Mouse (Mus musculus) liver, embryonic 14.5 days (tissue): Measurements from ENCODE around the gene Spag9. TPM values are rescaled to one million over a fixed set of nuclear protein-coding genes. Genes with fewer than 3 reads are reported as not detected.

Source experiments
- ATAC-seq: fragments of 200-750 bp; cut with Nextera tagmentation; 2 replicates; pipeline ENCODE4 v1.8.0; 2017; ENCODE audit warnings: moderate number of reproducible peaks, mild to moderate bottlenecking, moderate library complexity; ENCODE audit not compliant: insufficient read depth
- DNase-seq, 3 experiments: peaks; one replicate each; pipeline ENCODE4 v3.0.0-alpha.2; 2012 to 2013; ENCODE audit warnings: low read depth in 3 of 3, low spot score in 3 of 3
- H3K27ac ChIP-seq: fragments of 300-500 bp; sonication (generic); 2 replicates; pipeline ENCODE4 v1.5.1; 2014; ENCODE audit warnings: moderate library complexity, mild to moderate bottlenecking, control low read depth, inconsistent platforms
- H3K27me3 ChIP-seq: fragments of 300-500 bp; sonication (generic); 2 replicates; pipeline ENCODE4 v1.6.1; 2014; ENCODE audit warnings: mild to moderate bottlenecking, low read length, moderate library complexity; ENCODE audit not compliant: control insufficient read depth, insufficient read depth
- H3K36me3 ChIP-seq: fragments of 300-500 bp; sonication (generic); replicated peaks from 2 replicates; pipeline ENCODE4 v1.6.1; 2014; ENCODE audit warnings: low read depth; ENCODE audit not compliant: control insufficient read depth, insufficient read depth
- H3K4me1 ChIP-seq, 2 experiments: fragments of 200-500 bp in 1 of 2; fragments of 300-500 bp in 1 of 2; sonication (generic) in 1 of 2; replicated peaks; 2 replicates each; pipeline ENCODE4 v1.6.1; 2012 to 2014; ENCODE audit warnings: antibody characterized with exemption in 1 of 2, inconsistent platforms in 1 of 2, low read length in 1 of 2; ENCODE audit not compliant: control insufficient read depth in 2 of 2, insufficient read depth in 2 of 2
- H3K4me2 ChIP-seq: fragments of 300-500 bp; sonication (generic); 2 replicates; pipeline ENCODE4 v1.6.1; 2014; ENCODE audit warnings: low read depth, mild to moderate bottlenecking, control low read depth, moderate library complexity
- H3K4me3 ChIP-seq, 2 experiments: fragments of 200-500 bp in 1 of 2; fragments of 300-500 bp in 1 of 2; sonication (generic) in 1 of 2; 2 replicates each; pipeline ENCODE4 v1.5.1; 2012 to 2014; ENCODE audit warnings: low read depth in 2 of 2, low read length in 2 of 2, mild to moderate bottlenecking in 2 of 2, control low read depth in 1 of 2, inconsistent platforms in 1 of 2, moderate library complexity in 1 of 2; ENCODE audit not compliant: insufficient read depth in 1 of 2
- H3K9ac ChIP-seq: fragments of 300-500 bp; sonication (generic); replicated peaks from 2 replicates; pipeline ENCODE4 v1.6.1; 2014; ENCODE audit warnings: mild to moderate bottlenecking, control low read depth, moderate library complexity
- H3K9me3 ChIP-seq: fragments of 300-500 bp; sonication (generic); 2 replicates; pipeline ENCODE4 v1.6.1; 2016; ENCODE audit warnings: low read length, mixed read lengths; ENCODE audit not compliant: control insufficient read depth
- CTCF ChIP-seq: IDR thresholded peaks from 2 replicates; pipeline ENCODE4 v1.5.1; 2016; ENCODE audit warnings: antibody characterized with exemption, low read depth, control low read depth
- EP300 ChIP-seq: IDR thresholded peaks from 2 replicates; pipeline ENCODE4 v1.6.1; 2016; ENCODE audit warnings: antibody characterized with exemption, low read depth
- WGBS: fragments of 180-500 bp; shearing (Covaris S2); extraction: QIAGEN DNeasy Blood & Tissue Kit; methylation state at CpG from one replicate; pipeline ENCODE4 v1.1.7; 2014; ENCODE audit not compliant: insufficient replicate concordance; 5-methylcytosine and 5-hydroxymethylcytosine counted together
- polyA plus RNA-seq, 2 experiments: library from polyadenylated mRNA; depleted of rRNA in 1 of 2; stranded (reverse) in 1 of 2; unstranded in 1 of 2; fragments of >200 nt; fragmentation: Nextera tagmentation in 1 of 2; extraction: Ambion mirVana in 1 of 2; gene quantifications; 2 replicates each; pipeline versions ENCODE4 v1.2.1 to v1.2.3; 2012 to 2014

Spag9 gene
- polyA plus RNA-seq, 2 experiments, result 6.9 to 10.8 TPM

DNA sequence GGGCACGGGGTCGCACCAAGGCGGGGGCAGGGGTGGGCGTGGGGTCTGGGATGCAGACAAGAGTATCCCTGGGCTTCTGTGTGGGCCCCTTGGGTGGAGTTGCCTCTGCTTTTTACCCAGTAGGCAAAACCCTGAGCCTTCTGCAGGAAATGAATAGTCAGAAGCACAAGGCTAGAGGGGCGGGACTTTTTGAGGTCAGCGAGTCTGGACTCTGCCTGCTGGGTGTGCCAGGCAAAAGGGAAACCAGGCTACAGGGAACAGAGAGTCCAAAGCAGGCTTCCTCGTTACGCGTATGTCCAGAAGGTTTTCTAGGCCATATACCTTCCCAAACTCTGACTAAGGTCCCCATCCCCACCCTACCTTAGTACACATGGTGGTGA lies 165.4 kb downstream of the Spag9 start:
- ATAC-seq, result peak; percentile 38; the same call in 1 of the 2 replicates
- H3K36me3 ChIP-seq, result no peaks in the 10 kb centered on the region
- H3K9ac ChIP-seq, result no peak overlapping the region
- no peak overlapping the region for H3K27ac ChIP-seq
- peak overlapping the region; percentile 2; the same call in 1 of the 2 replicates for H3K4me2 ChIP-seq
- no peaks in the 10 kb centered on the region for H3K27me3 ChIP-seq
- DNase-seq, result peak in 2 of 3 experiments; percentile 14 to 15
- TF ChIP-seq EP300 (no peak), CTCF (no peak)
- WGBS, result 14% methylated on average over 9 of the region's 9 CpGs
- no peak overlapping the region for H3K4me3 ChIP-seq
- peaks cover 0 to 6% of the 10 kb centered on the region in 2 experiments; a peak in 2 of 4 replicates for H3K4me1 ChIP-seq
- no peaks in the 10 kb centered on the region for H3K9me3 ChIP-seq

DNA sequence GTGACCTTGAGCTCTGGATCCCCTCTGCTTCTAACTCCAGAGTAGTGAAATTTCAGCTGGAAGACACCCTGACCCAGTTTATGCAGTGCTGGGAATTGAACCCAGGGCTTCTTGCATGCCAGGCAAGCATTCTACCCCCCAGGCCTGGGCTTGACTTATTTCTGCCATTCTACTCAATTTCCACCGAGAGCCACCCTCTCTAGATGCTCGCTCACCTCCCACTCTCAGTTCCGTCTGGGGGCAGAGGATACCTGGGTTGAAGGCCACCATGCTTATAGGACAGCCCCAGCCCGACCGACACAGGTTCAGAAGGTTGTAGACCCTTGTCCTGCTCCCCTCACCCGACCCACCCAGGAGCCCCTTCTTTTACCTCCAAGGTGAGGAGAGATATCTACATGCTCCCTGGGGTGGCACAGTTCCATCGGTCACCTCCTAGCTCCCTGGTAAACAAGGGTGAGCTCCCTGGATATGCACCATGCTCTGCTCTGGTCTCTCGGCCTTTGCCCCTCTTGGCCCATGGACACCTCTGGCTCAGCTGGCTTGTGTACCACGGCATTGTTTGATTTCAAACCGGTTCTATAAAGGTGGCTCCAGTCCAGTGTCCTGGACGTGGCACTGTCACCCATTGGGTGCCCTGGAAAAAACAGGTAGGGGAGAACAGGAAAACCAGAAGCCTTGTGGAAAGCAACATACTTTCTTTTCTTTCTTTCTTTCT lies 166.1 kb downstream of the Spag9 start:
- H3K27me3 ChIP-seq, result no peaks in the 10 kb centered on the region
- H3K9ac ChIP-seq, result no peak overlapping the region
- H3K4me3 ChIP-seq, result no peak overlapping the region
- no peaks in the 10 kb centered on the region for H3K36me3 ChIP-seq
- no peaks in the 10 kb centered on the region for H3K9me3 ChIP-seq
- no peak for TF ChIP-seq EP300
- TF ChIP-seq CTCF, result no peak
- ATAC-seq (no peak), DNase-seq (no peak)
- no peak overlapping the region for H3K27ac ChIP-seq
- H3K4me2 ChIP-seq, result no peak overlapping the region
- H3K4me1 ChIP-seq, result peaks cover 0 to 6% of the 10 kb centered on the region in 2 experiments; a peak in 2 of 4 replicates
- 57% methylated on average over 11 of the region's 11 CpGs for WGBS

DNA sequence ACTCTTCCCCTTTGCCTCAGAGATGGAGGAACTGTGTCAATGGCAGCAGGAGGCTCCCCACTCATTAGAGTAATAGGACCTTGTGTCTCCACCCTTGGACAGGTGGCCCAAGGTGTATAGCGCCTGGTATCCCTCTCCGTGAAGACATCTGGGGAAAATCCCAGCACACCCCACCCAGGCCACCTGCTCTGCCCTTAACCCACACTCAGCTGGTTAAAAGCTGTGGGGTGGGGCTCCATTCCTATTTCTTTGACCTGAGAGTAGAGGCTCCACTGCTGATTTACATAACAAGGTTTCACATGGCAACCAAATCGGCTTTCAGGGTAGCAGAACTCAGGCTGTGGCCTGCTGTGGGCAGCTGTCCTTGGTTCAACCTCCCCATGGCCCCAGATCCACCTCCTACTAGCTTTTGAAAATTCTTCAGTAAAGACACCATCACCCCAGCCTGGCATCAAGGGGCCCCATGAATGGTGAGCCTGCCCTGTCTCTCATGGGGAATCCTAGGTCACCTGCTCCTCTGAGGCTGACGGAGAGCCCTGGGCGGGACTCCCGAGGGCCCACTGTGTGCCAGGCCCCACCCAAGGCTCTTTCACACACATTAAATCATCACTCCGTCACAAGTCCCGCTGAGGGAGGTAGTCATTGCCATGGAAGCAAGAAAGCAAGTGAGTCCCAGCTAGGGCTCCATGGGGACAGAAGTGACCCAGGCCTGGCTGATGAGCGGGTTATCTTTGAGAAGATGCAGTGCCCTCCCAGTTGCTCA lies 167.3 kb downstream of the Spag9 start:
- ATAC-seq, result no peak
- H3K27ac ChIP-seq, result no peak overlapping the region
- 73% methylated on average over 9 of the region's 9 CpGs for WGBS
- TF ChIP-seq EP300, result no peak
- TF ChIP-seq CTCF, result no peak
- H3K9me3 ChIP-seq, result no peaks in the 10 kb centered on the region
- DNase-seq, result no peak
- no peak overlapping the region for H3K9ac ChIP-seq
- H3K4me1 ChIP-seq, result peaks cover 0 to 6% of the 10 kb centered on the region in 2 experiments; a peak in 2 of 4 replicates
- no peaks in the 10 kb centered on the region for H3K27me3 ChIP-seq
- no peaks in the 10 kb centered on the region for H3K36me3 ChIP-seq
- H3K4me3 ChIP-seq, result no peak overlapping the region
- no peak overlapping the region for H3K4me2 ChIP-seq

DNA sequence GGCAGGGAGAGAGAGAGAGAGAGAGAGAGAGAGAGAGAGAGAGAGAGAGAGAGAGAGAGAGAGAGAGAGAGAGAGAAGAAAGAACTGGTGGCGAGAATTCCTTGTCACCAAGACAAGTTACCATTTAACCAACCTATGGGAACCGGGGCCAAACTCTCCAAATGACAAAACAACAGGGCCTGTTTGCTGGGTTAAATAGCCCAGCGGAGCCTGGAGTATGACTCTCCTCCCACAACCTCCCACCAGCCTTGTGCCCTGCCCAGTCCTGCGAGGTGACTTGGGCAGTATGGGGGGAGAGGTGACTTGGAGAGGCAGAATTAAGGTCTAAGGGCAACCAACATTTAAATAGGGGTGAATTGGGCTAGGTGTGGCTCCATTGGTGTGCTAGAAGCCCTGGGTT lies 169.9 kb downstream of the Spag9 start:
- Histone ChIP-seq H3K27me3 (no peaks in the 10 kb centered on the region), H3K36me3 (no peaks in the 10 kb centered on the region), H3K4me1 (peaks cover 0 to 6% of the 10 kb centered on the region in 2 experiments; a peak in 2 of 4 replicates), H3K9me3 (no peaks in the 10 kb centered on the region), H3K27ac (no peak overlapping the region), H3K4me3 (no peak overlapping the region), H3K9ac (no peak overlapping the region), H3K4me2 (no peak overlapping the region)
- DNase-seq, result no peak
- TF ChIP-seq CTCF, result no peak
- no peak for TF ChIP-seq EP300
- ATAC-seq, result no peak
- WGBS, result 57% methylated on average over 4 of the region's 4 CpGs

DNA sequence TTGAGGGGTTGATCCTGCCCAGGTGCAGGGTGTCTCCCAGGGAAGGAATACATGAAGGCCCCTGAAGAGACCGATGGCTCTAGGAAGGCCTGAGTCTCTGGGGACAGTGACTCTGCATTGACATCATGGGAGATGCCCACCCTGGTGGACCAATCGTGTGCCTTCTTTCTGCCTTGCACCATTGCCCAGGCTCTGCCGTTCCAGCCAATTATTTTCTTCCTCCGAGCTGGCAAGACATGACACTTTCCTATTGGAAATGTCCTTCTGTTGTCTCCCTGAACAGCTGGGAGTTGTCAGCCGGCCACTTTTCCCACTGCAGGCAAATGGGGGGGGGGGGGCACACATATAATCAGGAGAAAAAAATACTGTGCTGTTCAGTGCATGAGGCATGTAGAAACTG lies 172.3 kb downstream of the Spag9 start:
- 55% methylated on average over 5 of the region's 5 CpGs for WGBS
- H3K9ac ChIP-seq, result no peak overlapping the region
- peaks cover 0 to 3% of the 10 kb centered on the region in 2 experiments; a peak in 2 of 4 replicates for H3K4me1 ChIP-seq
- no peaks in the 10 kb centered on the region for H3K36me3 ChIP-seq
- no peak overlapping the region for H3K4me3 ChIP-seq
- ATAC-seq, result no peak
- TF ChIP-seq EP300 (no peak), CTCF (no peak)
- no peaks in the 10 kb centered on the region for H3K9me3 ChIP-seq
- no peak overlapping the region for H3K27ac ChIP-seq
- H3K4me2 ChIP-seq, result no peak overlapping the region
- DNase-seq, result no peak
- no peaks in the 10 kb centered on the region for H3K27me3 ChIP-seq
